Mouse (Mus musculus) layer of hippocampus, adult 18-20 months (tissue): ENCODE measurements around the gene Sp4. TPM values are rescaled to one million over a fixed set of nuclear protein-coding genes. Genes with fewer than 3 reads are reported as not detected.

Experiments used
- DNase-seq, 2 experiments: peaks; one replicate each; pipeline ENCODE4 v3.0.0; 2022; ENCODE audit warnings: low spot score in 2 of 2
- total RNA-seq, 2 experiments: library from RNA; stranded (reverse); gene quantifications; 2 replicates each; pipeline ENCODE4 v1.2.3; 2021

Sp4 gene
- total RNA-seq, 2 experiments from 2014 or later = 29.4 to 30.7 TPM

GRCm38 (mm10) chr12:118281961-118282360, 19.3 kb downstream of the Sp4 start:
- DNase-seq = no peak

- DNase-seq = no peak
Observed at GRCm38 (mm10) chr12:118276385-118276784, 24.9 kb downstream of the Sp4 start.

GRCm38 (mm10) chr12:118264905-118265304, 36.3 kb downstream of the Sp4 start:
- DNase-seq = no peak

- DNase-seq = no peak
Observed at GRCm38 (mm10) chr12:118263878-118264277, 37.4 kb downstream of the Sp4 start.

GRCm38 (mm10) chr12:118255292-118255782, 45.9 kb downstream of the Sp4 start:
- DNase-seq = no peak

- no peak for DNase-seq
Observed at GRCm38 (mm10) chr12:118221182-118221581, 80.1 kb downstream of the Sp4 start.

GRCm38 (mm10) chr12:118220062-118220461, 81.2 kb downstream of the Sp4 start:
- no peak for DNase-seq

GRCm38 (mm10) chr12:118212163-118212562, 89.1 kb downstream of the Sp4 start:
- DNase-seq = no peak

- DNase-seq = peak; percentile 4 to 15
Observed at GRCm38 (mm10) chr12:118198386-118199093, 102.7 kb downstream of the Sp4 start, which contains the start of gene Dnah11. Gene Dnah11 (minus strand): TSS chr12:118199043.

- DNase-seq = no peak
Observed at GRCm38 (mm10) chr12:118196583-118196982, 104.7 kb downstream of the Sp4 start.

- no peak for DNase-seq
Observed at GRCm38 (mm10) chr12:118189535-118189934, 111.7 kb downstream of the Sp4 start.

- DNase-seq = no peak
Observed at GRCm38 (mm10) chr12:118187663-118188062, 113.6 kb downstream of the Sp4 start.

GRCm38 (mm10) chr12:118186881-118187489, 114.3 kb downstream of the Sp4 start:
- DNase-seq = no peak

- DNase-seq = no peak
Observed at GRCm38 (mm10) chr12:118186120-118186880, 114.9 kb downstream of the Sp4 start.

Other genes starting within 250 kb of the Sp4 start
- gene Dnah11, start 102.4 kb downstream of the Sp4 start, total RNA-seq = 1 to 10 TPM; 1.0 to 1.4 TPM